Mouse (Mus musculus) layer of hippocampus, adult 8-10 months (tissue): Measurements from ENCODE around the gene Gm17606. TPM values are rescaled to one million over a fixed set of nuclear protein-coding genes. Genes with fewer than 3 reads are reported as not detected.
A peak's percentile ranks its signal among the peaks of the same experiment; 100 is the strongest.

Experiments
- DNase-seq, 2 experiments: peaks; one replicate each; pipeline ENCODE4 v3.0.0; 2022; ENCODE audit warnings: low spot score in 2 of 2
- total RNA-seq, 4 experiments: library from RNA; stranded (reverse); gene quantifications; 2 replicates each; pipeline ENCODE4 v1.2.4; 2022

Gm17606 gene
- total RNA-seq, 4 experiments from 2014 or later, result not detected

- DNase-seq, result no peak
These were observed 15.8 kb upstream of the Gm17606 start for GRCm38 (mm10) chr14:54624976-54625375.

DNA sequence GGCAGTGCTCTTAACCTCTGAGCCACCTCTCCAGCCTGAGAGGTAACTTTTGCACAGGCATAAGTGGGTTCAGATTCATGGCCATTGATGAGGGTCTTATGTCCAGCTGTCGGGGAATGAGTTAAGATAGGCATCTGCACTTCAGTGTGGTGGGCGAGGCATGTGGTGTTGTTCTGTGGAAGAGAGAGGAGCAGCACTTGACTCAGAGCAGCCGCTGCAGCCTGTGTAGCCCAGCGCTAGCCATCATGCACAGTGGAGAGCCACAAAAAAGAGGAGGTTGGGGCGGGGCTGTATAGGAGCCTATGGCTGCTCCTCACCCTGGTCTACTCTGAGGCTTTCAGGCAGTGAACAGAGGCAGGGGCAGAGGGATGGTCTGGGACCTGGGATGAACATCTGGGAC, 12.6 kb upstream of the Gm17606 start:
- DNase-seq, result no peak

- no peak for DNase-seq
These were observed 11.0 kb upstream of the Gm17606 start for GRCm38 (mm10) chr14:54629797-54630196.

GRCm38 (mm10) chr14:54630583-54631239, 10.0 kb upstream of the Gm17606 start:
- no peak for DNase-seq

- no peak for DNase-seq
These were observed 9.5 kb upstream of the Gm17606 start for GRCm38 (mm10) chr14:54631240-54631599.

DNA sequence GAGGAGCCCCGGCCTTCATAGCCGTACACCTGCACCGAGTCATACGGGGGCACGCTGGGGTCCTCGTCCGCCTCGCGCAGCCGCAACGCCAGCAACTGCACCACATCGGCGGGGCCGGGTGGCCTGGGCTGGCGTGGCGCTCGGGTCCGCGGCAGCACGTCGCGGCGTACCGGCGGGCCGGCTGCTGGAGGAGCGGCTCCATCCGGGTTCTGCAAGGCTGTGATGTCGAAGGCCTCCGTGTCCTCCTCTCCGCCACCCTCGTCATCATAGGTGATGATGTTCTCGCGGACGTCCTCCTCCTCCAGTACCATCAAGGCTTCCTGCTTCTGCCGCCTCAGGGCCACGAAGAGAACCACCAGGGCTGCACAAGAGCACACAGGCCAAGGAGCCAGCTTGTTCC, 8.5 kb upstream of the Gm17606 start:
- DNase-seq, result no peak

- no peak for DNase-seq
These were observed 6.6 kb upstream of the Gm17606 start for GRCm38 (mm10) chr14:54634182-54634581.

GRCm38 (mm10) chr14:54636954-54637353, 3.8 kb upstream of the Gm17606 start:
- DNase-seq, result peak in 1 of 2 experiments; percentile 54

GRCm38 (mm10) chr14:54638210-54638609, 2.5 kb upstream of the Gm17606 start:
- DNase-seq, result no peak

DNA sequence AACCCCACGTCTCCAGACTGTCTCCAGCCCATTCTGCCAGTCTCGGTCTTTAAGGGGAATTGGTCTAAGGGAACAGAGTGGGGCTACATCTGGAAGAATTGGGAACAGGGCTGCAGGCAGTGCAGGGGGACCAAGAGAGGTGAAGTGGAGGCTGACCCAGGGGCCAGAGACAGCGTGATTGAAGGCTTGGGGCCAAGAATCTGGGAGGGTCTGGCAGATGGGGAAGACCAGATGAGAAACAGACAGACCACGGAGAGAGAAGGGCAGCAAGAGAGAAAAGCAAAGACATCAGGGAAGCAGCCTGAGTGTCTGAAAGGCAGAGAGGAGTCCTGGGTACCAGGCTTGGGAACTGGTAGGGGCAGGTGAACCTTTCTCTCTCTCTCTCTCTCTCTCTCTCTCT, 631 bp upstream of the Gm17606 start:
- DNase-seq, result no peak

GRCm38 (mm10) chr14:54641305-54641969, 685 bp downstream of the Gm17606 start, which contains the start of gene Cdh24:
Gene Cdh24 (minus strand): TSS chr14:54641364.
- DNase-seq, result peak; percentile 74 to 88

- no peak for DNase-seq
These were observed 1.6 kb downstream of the Gm17606 start for GRCm38 (mm10) chr14:54642224-54642944.

- no peak for DNase-seq
These were observed 2.3 kb downstream of the Gm17606 start for GRCm38 (mm10) chr14:54643011-54643410.

DNA sequence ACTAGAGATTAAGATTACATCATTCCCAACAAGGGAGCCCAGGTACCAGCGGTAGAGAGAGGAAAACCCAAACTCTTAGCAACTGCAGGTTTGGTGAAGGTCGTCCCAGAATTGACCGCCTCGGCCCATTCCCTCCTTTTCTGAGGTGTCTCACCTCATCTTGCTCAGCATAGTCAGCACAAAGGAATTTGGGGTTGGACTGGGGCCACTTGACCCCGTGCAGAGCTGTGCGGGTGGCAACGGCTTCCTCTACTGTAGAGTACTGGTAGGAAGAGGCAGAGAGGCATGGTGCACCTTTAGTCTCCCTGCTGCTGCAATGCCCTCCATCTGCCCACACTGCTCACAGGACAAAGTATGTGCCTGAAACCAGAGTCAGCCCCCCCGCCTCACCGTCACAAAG, 3.5 kb downstream of the Gm17606 start:
- DNase-seq, result no peak

GRCm38 (mm10) chr14:54646455-54646854, 5.7 kb downstream of the Gm17606 start:
- DNase-seq, result no peak

- no peak for DNase-seq
These were observed 6.3 kb downstream of the Gm17606 start for GRCm38 (mm10) chr14:54646898-54647636.

DNA sequence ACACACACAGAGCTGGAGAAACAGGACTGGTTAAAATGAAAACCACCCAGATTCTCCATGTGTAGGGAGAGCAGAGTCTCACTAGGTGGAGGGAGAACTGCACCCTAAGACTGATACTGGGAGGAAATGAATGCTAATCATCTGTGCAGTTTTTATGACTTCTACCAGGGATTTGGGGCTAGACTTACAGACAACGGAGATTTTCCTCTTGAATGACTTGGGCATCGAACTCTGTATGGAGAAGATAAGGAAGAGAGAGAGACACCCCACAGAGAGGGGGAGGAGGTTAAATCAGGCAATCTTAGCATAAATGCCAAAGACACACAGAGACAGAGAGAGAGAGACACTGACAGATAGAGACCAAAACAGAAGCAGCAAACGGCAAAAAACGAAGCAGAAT, 7.1 kb downstream of the Gm17606 start:
- DNase-seq, result no peak

GRCm38 (mm10) chr14:54650621-54651454, 10.1 kb downstream of the Gm17606 start:
- DNase-seq, result peak; percentile 70 to 80

DNA sequence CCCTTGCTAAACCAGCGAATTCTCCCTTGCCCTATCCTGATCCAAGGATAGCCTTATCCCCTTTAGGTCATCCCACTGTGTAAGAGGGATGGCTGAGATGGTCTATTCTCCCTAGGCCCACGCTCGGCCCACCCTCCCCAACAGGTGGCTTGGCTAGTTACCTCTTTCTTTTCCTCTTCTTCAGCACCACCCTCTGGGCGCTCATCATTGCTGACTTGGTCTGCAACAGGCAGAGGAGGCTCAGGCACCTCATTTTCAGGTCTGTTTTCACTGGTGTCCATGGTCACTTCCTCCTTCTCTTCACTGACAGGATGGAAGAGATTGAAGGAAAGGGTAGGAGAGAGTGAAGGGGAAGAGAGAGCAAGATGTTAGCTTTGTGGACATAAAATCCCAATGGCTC, 10.8 kb downstream of the Gm17606 start:
- DNase-seq, result no peak

DNA sequence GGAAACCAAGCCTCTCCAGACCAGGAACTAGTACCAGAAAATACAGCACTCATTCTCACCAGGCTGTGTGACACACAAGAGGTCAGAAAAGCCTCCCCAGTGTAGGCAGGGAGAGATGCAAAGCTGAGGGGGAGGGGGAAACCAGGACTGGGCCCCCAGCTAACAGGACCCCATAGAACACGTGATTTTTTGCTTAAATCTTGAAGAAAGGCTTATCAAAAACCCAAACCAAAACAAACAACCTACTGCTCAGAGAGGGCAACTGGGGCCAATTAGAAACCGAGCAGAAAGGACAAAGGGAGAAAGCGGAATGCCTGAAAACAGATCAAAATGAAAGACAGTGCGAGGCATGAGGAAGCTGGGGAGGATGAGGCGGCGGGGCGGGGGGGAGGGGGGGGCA, 12.0 kb downstream of the Gm17606 start:
- no peak for DNase-seq

DNA sequence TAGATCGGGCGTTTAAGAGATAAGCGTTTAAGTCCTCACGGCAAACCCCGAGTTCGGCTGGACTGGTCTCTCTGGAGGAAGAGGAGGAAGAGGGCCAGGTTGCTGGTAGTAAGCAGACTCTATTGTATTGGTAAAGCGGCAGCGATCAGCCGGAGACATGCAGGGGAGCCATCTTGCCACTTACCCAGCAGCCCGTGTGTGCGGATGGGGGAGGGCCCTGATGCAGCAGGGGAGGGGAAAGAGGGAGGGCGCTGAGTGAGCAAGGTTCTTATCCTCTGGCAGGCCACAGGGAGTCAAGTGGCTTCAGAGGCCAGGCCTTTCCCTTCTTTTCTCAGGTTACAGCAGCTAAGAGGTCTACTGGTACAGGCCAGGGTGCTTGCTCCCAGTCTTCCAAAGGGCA, 12.7 kb downstream of the Gm17606 start:
- DNase-seq, result peak; percentile 77 to 81
